29 mouse cellular contexts compared by ENCODE assay signal in the genomic region with DNA sequence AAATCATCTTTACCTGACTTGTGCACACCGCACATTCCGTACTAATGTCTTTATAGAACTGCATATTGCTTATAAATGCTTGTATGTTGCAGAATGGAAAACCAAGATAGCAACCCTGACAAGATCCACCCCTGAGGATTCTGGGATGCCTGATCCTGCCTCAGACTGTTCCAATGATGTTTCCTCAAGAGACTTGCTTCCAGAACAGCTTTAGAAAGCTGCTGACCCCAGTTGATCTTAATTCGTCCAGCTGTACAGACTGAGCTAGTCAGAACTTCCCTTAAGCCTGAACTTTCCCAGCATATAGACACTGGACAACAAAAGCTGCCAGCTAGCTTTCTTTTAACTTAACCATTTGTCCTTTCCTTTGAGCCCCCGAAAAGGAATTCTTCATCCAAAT. TPM values are rescaled to one million over a fixed set of nuclear protein-coding genes. Genes with fewer than 3 reads are reported as not detected.
DNase-seq lines count a peak whose midpoint lies in the region; ATAC-seq and TF ChIP-seq lines count a peak whose summit lies in the region.
"Had no signal": no experiment of that assay in that cellular context is flagged by ENCODE, and none has a peak within 500 bp of the region (broad histone marks: within the 10 kb centered on the region; RNA-seq: fewer than 3 reads in every experiment).

No protein-coding gene starts in this region.

- no peaks in the 10 kb centered on the region for H3K36me3 ChIP-seq in heart, adult 2 months (ENCODE audit: control insufficient read depth, insufficient read depth, low read length)
- no peaks in the 10 kb centered on the region for H3K36me3 ChIP-seq in heart, embryonic 10.5 days
- no peaks in the 10 kb centered on the region for H3K36me3 ChIP-seq in midbrain, embryonic 11.5 days (ENCODE audit: control insufficient read depth, insufficient read depth, low read length)
- H3K36me3 ChIP-seq in midbrain, embryonic 15.5 days (replicated peaks) = no peaks in the 10 kb centered on the region
- H3K36me3 ChIP-seq: embryonic facial prominence, embryonic 15.5 days; heart, embryonic 13.5 days had no signal

- no peaks in the 10 kb centered on the region for H3K27me3 ChIP-seq in heart, adult 2 months (ENCODE audit: control insufficient read depth, insufficient read depth, low read length)
- no peaks in the 10 kb centered on the region for H3K27me3 ChIP-seq in heart, embryonic 10.5 days (ENCODE audit: insufficient read depth, poor library complexity, severe bottlenecking)
- H3K27me3 ChIP-seq in midbrain, embryonic 11.5 days (ENCODE audit: control insufficient read depth, insufficient read depth, low read length) = no peaks in the 10 kb centered on the region
- no peaks in the 10 kb centered on the region for H3K27me3 ChIP-seq in midbrain, embryonic 15.5 days (replicated peaks)
- H3K27me3 ChIP-seq: embryonic facial prominence, embryonic 15.5 days had no signal

- H3K4me3 ChIP-seq in gastrocnemius, adult 2 months = no peak overlapping the region
- H3K4me3 ChIP-seq in heart, adult 2 months = no peak overlapping the region
- H3K4me3 ChIP-seq in heart, embryonic 10.5 days = no peak overlapping the region
- H3K4me3 ChIP-seq in midbrain, embryonic 11.5 days (ENCODE audit: low read depth, low read length) = no peak overlapping the region
- no peak overlapping the region for H3K4me3 ChIP-seq in midbrain, embryonic 15.5 days
- H3K4me3 ChIP-seq: embryonic facial prominence, embryonic 15.5 days; heart, embryonic 13.5 days had no signal

- WGBS in heart, adult 2 months = 62% methylated on average over 4 of the region's 4 CpGs
- WGBS in heart, embryonic 10.5 days = 80% methylated on average over 4 of the region's 4 CpGs
- WGBS in midbrain, embryonic 11.5 days = 77% methylated on average over 4 of the region's 4 CpGs
- 72% methylated on average over 4 of the region's 4 CpGs for WGBS in midbrain, embryonic 15.5 days

- no peaks in the 10 kb centered on the region for H3K9me3 ChIP-seq in heart, embryonic 10.5 days
- H3K9me3 ChIP-seq in midbrain, embryonic 11.5 days (ENCODE audit: control insufficient read depth, low read length) = no peaks in the 10 kb centered on the region
- H3K9me3 ChIP-seq in midbrain, embryonic 15.5 days = no peaks in the 10 kb centered on the region
- H3K9me3 ChIP-seq: embryonic facial prominence, embryonic 15.5 days; heart, embryonic 13.5 days had no signal

- no peak for TF ChIP-seq CTCF in gastrocnemius, adult 2 months (IDR thresholded peaks at IDR 0.05)
- no peak for TF ChIP-seq CTCF in heart, adult 2 months (IDR thresholded peaks at IDR 0.05)

- no peak for ATAC-seq in midbrain, embryonic 11.5 days (ENCODE audit: low FRiP score)
- ATAC-seq in midbrain, embryonic 15.5 days (replicated peaks) = no peak
- no peak for ATAC-seq in monocyte, adult 5-6 weeks (replicated peaks; ENCODE audit: insufficient number of reproducible peaks, low FRiP score, low TSS enrichment, poor library complexity, severe bottlenecking)
- ATAC-seq: CD4-positive, CD25-positive, alpha-beta regulatory T cell, adult 4 months; forebrain, embryonic 14.5 days; forebrain, postnatal 0 days; hindbrain, postnatal 0 days; inflammation-experienced regulatory T-cells, adult 6 months; intestine, embryonic 16.5 days had no signal

- H3K4me2 ChIP-seq in midbrain, embryonic 11.5 days = no peak overlapping the region
- H3K4me2 ChIP-seq in midbrain, embryonic 15.5 days = no peak overlapping the region
- H3K4me2 ChIP-seq: embryonic facial prominence, embryonic 15.5 days; heart, embryonic 13.5 days; hindbrain, embryonic 14.5 days had no signal

- H3K9ac ChIP-seq in heart, adult 2 months (ENCODE audit: low read depth, low read length) = no peak overlapping the region
- H3K9ac ChIP-seq in midbrain, embryonic 11.5 days (ENCODE audit: low read length) = no peak overlapping the region
- H3K9ac ChIP-seq in midbrain, embryonic 15.5 days = no peak overlapping the region
- H3K9ac ChIP-seq: embryonic facial prominence, embryonic 15.5 days; forebrain, postnatal 0 days; heart, embryonic 13.5 days; hindbrain, embryonic 14.5 days had no signal

- intact Hi-C loops in gastrocnemius, adult 2 months (cut with DNase I) = no loop called here
- intact Hi-C loops in heart, adult 2 months (cut with DNase I) = no loop called here

- H3K79me2 ChIP-seq in heart, adult 2 months (replicated peaks; ENCODE audit: control insufficient read depth, insufficient read depth, low read length) = no peaks in the 10 kb centered on the region

- no peak for DNase-seq in gastrocnemius, adult 2 months
- no peak for DNase-seq in gastrocnemius, postnatal 25 days
- DNase-seq in heart, adult 2 months = no peak
- DNase-seq in heart, embryonic 10.5 days (ENCODE audit: low spot score) = no peak
- DNase-seq in midbrain, embryonic 11.5 days (ENCODE audit: low spot score, missing footprints) = peak; percentile 64
- DNase-seq: adrenal gland, adult 2 months; adrenal gland, postnatal 14 days; cerebellum, adult 11-12 months; cerebellum, adult 8-10 months; cerebellum, postnatal 10 days; cerebellum, postnatal 36 days; embryo, embryonic 11 days; forebrain, postnatal 0 days; gastrocnemius, postnatal 10 days; heart, postnatal 4 days; kidney, adult 18-20 months; kidney, adult 9 months had no signal

- no peak for TF ChIP-seq EP300 in heart, adult 2 months (IDR thresholded peaks at IDR 0.05; ENCODE audit: insufficient read depth, low read depth, low read length)

- peak overlapping the region; percentile 55 for H3K27ac ChIP-seq in gastrocnemius, adult 2 months
- H3K27ac ChIP-seq in heart, adult 2 months = peak overlapping the region; percentile 58
- H3K27ac ChIP-seq in heart, embryonic 10.5 days = no peak overlapping the region
- no peak overlapping the region for H3K27ac ChIP-seq in midbrain, embryonic 11.5 days (ENCODE audit: low read depth, low read length)
- H3K27ac ChIP-seq in midbrain, embryonic 15.5 days = no peak overlapping the region
- H3K27ac ChIP-seq: embryonic facial prominence, embryonic 15.5 days; heart, embryonic 13.5 days; hindbrain, embryonic 14.5 days; hindbrain, postnatal 0 days had no signal

- H3K4me1 ChIP-seq in heart, adult 2 months (ENCODE audit: control insufficient read depth, insufficient read depth, low read length) = peaks cover 2% of the 10 kb centered on the region
- H3K4me1 ChIP-seq in heart, embryonic 10.5 days = peaks cover 4% of the 10 kb centered on the region
- H3K4me1 ChIP-seq in midbrain, embryonic 11.5 days (ENCODE audit: control insufficient read depth, insufficient read depth, low read length) = peaks cover 1% of the 10 kb centered on the region
- H3K4me1 ChIP-seq in midbrain, embryonic 15.5 days = no peaks in the 10 kb centered on the region

- TF ChIP-seq POLR2A in heart, adult 2 months (IDR thresholded peaks at IDR 0.05; ENCODE audit: insufficient read depth, low read depth, low read length) = no peak

RNA-seq across cellular contexts. Expression of a gene that starts 44.3 kb away (rescaled TPM):
- 1 to 10 TPM; 9.3 to 9.8 TPM for total RNA-seq in gastrocnemius, adult 2 months (2021)
- total RNA-seq in gastrocnemius, postnatal 25 days (2021) = 10 to 100 TPM; 14.8 to 20.2 TPM
- total RNA-seq in heart, adult 2 months (2021) = 10 to 100 TPM in 1 of 2 experiments, 1 to 10 TPM in 1; 6.6 to 15.5 TPM
- 32.3 and 42.7 TPM in 2 replicates for polyA plus RNA-seq in heart, adult 2 months (2012; rRNA removed)
- polyA plus RNA-seq in heart, embryonic 10.5 days (2016; fragmentation: Nextera tagmentation; extraction: Ambion mirVana) = 0.15 and 1.1 TPM in 2 replicates
- polyA plus RNA-seq in midbrain, embryonic 11.5 days (2014; fragmentation: Nextera tagmentation; extraction: Ambion mirVana) = not detected in 2 replicates
- polyA plus RNA-seq in midbrain, embryonic 15.5 days (2015; fragmentation: Nextera tagmentation; extraction: Ambion mirVana) = 1.0 and 1.6 TPM in 2 replicates
- 14.7 to 67.2 TPM (median 34.3 TPM) in 3 replicates for total RNA-seq in monocyte, adult 5-6 weeks (2017)
- polyA plus RNA-seq: C2C12; forebrain, embryonic 11.5 days had no signal

Comparison
In these comparisons a context has a peak if more than half of its experiments do, and no peak if none do; other contexts are left out.
1. H3K27ac ChIP-seq: peak in gastrocnemius, adult 2 months (single experiment) and heart, adult 2 months (single experiment); none in heart, embryonic 10.5 days (single experiment), midbrain, embryonic 11.5 days (single experiment) and midbrain, embryonic 15.5 days (single experiment).